Mouse (Mus musculus) kidney, postnatal 36 days (tissue): ENCODE results near the gene Pnmal1.

Experiments
- DNase-seq, 2 experiments: peaks; one replicate each; pipeline ENCODE4 v3.0.0; 2021 to 2022; ENCODE audit warnings: mixed read lengths in 2 of 2

The Pnmal1 gene

GRCm38 (mm10) chr7:16959539-16960187, at the start of gene Pnmal1:
Gene Pnmal1, plus strand, starts transcription at chr7:16959679.
- peak in 1 of 2 experiments; percentile 8 for DNase-seq

DNA sequence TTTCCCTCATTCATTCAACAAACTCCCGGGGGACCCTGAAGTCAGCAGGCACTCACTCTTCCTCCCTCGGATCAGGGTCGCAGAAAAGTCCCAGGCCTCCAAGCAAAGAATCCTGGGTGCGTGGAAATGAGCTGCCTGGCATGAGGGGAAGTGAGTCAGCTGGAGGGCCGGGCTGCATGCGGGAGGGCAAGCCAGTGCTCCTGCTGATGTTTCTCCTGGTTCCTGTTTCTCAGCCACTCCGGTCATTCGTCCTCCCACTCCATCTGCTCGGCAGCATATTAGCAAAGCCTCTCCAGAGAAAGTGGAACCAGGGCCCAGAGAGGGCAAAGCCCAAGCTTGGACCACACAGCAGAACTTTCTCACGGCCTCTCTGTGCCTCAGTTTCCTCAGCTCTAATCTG, 49.6 kb upstream of the Pnmal1 start:
- DNase-seq = no peak

- no peak for DNase-seq
These were observed 47.6 kb upstream of the Pnmal1 start for GRCm38 (mm10) chr7:16911904-16912303.

DNA sequence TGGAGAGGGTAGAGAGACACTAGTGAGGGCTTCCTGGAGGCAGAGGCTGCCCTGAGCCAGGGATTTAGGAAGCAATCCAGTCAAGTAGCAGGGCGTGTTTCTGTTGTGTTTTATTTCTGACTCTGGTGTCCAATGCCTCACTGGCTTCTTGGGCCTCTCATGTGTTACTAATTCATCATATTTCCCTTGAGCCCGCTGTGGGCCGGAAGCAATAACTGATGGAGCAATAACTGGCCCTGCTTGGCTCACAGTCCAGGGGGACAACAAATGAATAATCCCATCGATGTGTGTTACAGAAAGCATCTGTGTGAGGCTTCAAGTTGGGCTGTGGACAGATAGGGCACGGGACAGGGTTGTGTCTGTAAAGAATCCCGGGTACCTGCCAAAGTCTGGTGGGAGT, 47.1 kb upstream of the Pnmal1 start:
- DNase-seq = no peak

DNA sequence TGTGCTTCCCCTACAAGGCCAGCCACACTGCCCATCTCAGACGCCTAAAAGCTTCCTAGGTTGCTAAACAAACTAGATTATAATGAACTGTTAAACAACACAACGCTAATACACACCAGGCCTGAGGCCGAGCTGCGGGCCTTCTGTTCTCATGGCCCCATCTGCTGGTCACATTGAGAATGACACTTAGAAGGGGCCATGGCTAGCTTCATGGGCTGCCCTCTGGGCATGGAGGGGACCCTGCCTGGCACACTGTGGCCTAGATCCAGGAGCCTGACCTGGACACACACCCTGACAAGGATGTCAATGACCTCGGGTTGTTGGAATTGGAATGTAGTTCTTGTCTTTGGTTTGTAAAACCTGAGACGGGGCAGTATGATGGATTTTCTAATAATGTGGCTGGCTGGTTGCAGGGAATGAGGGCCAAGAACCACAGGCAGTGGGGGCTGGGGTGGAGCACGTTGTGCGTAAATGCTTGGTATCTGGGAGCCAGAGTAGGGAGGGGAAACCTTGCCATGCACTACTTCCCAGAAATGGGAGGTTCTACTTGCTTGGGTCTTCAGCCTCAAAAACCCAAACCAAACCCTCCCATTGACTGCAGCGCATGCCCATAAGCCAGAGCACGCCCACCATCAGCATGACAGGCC, 45.5 kb upstream of the Pnmal1 start:
- peak; percentile 69 to 88 for DNase-seq

GRCm38 (mm10) chr7:16914453-16915343, 44.8 kb upstream of the Pnmal1 start:
- DNase-seq = no peak

- DNase-seq = no peak
These were observed 43.8 kb upstream of the Pnmal1 start for GRCm38 (mm10) chr7:16915461-16916340.

GRCm38 (mm10) chr7:16916342-16917265, 42.9 kb upstream of the Pnmal1 start:
- peak in 1 of 2 experiments; percentile 65 for DNase-seq

GRCm38 (mm10) chr7:16917447-16917846, 42.0 kb upstream of the Pnmal1 start:
- DNase-seq = no peak

GRCm38 (mm10) chr7:16918014-16918413, 41.5 kb upstream of the Pnmal1 start:
- DNase-seq = no peak

GRCm38 (mm10) chr7:16918670-16919069, 40.8 kb upstream of the Pnmal1 start:
- DNase-seq = no peak

- DNase-seq = no peak
These were observed 39.9 kb upstream of the Pnmal1 start for GRCm38 (mm10) chr7:16919395-16920149.

DNA sequence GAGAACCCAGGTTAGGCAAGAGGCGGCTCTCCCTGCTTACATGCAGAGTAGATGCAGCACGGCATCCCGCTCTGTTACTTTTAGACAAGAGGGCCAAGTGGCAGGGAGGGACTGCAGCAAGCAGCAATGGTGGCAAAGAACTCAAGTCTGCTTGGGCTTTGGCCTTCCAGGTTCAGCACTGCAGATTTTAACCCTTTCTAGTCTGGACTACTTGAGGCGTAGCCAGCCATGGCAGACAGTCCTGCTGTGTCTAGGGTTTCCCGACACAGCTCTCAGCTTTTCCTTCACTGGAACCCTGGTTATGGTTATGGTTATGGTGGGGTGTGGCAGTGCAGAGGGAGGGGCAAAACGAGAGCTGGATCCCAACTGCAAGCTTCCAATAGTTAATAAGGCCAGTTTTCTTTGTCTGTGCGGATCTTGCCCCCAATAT, 39.3 kb upstream of the Pnmal1 start:
- DNase-seq = no peak

DNA sequence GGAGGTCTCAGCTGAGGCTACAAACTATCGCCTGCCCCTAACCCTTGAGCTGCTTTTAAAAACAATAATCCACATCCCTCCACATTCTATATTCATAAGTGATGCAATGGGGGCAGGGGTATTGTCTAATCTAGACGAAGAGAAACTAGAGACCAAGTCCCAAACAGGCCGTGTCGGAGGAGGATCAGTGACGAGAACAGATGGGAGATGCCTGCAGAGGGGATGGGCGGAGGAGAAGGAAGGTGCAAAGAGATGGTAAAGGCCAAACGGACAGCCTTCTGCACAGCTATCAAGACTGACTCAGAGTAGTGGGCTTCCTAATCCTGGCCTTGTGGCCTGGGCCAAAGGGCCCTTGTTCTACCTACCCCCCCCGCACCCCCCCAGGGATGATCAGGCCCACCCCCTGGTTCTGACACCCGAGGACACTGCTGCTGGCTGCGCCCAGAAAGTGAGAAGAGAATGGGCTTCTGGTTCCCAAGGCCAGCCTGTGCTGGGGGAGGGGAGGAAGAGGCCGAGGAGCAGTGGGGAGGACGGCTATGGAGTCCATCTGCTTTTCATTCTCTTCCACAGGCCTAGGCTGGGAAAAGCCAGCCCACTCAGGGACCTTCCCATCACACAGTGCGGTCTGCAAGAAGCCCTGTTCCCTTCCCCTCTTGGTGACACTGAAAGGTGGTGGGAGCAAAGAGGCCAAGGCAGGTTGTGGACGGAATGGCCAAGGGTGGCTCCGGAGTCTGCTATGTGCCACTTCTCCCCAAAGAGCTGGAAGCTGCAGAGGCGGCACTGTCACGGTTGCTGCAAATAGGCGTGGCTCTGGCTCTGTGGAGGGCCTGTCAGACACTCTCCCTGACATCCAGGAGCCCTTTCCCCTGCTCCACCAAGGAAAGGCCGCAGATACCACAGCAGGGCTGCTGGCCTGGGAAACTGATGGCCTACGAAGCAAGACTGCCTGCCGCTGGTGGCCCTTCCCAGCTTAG, 38.4 kb upstream of the Pnmal1 start:
- DNase-seq = peak in 1 of 2 experiments; percentile 54

- peak; percentile 74 to 77 for DNase-seq
These were observed 37.6 kb upstream of the Pnmal1 start for GRCm38 (mm10) chr7:16921881-16922335.

- peak; percentile 57 to 68 for DNase-seq
These were observed 37.0 kb upstream of the Pnmal1 start for GRCm38 (mm10) chr7:16922360-16922973.

DNA sequence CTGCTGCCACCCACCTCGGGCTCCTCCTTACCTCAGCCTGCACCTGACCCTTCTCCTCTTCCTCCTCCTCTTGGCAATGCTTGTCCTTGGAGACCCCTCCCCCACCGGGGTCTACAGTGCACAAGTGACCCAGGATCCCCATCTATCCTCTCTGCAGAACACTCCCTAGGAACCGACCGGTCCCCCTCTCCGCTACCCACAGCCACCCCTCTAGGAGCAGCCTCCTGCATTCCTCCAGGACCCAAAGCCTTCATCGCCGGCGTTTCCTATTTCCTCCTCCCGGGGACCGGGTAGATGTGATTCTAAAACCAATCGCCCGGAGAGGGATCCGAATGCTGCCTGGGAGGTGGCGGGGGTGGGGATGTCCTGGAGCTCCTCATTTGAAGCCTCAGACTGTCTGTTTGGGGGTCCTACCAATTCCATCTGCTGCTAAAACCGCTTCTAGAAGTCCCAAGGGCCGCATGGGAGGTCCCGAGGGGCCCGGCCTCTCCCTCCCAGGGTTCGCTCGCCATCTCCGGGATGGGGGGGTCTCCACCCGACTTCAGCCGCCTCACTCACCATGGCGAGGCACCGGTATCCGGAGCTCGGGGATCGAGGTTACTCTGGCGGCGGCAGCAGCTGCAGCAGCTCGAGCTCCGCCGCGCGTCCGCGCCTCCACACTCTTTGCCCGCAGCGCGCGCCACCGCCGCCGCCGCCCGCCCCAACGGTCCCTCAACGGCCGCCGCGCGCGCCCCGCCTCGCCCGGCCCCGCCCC, 36.0 kb upstream of the Pnmal1 start:
- no peak for DNase-seq
